ENCODE assay signal across 22 mouse cellular contexts in the genomic region with DNA sequence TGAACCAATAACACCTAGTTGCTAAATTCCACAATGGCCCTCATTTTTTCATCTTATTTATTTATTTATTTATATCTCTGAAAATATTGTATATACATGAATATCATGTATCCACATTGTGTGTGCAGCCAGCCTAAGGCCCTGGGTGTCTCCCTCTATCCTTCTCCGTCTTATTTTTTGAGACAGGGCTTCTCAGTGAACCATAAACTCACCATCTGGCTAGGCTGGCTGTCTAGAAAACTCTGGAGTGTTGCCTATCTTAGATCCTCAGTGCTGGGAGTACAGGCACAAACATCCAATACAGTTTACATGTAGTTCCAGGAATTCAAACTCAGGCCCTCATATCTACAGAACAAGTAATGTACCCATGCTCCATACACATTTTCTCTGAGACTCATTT.
DNase-seq lines count a peak whose midpoint lies in the region; ATAC-seq and TF ChIP-seq lines count a peak whose summit lies in the region.
"Had no signal": no experiment of that assay in that cellular context is flagged by ENCODE, and none has a peak within 500 bp of the region (broad histone marks: within the 10 kb centered on the region; RNA-seq: fewer than 3 reads in every experiment).

No protein-coding gene starts in this region.

- ATAC-seq in cerebellum, adult (ENCODE audit: insufficient number of reproducible peaks, low FRiP score, low TSS enrichment), result no peak
- no peak for ATAC-seq in hindbrain, postnatal 0 days
- ATAC-seq in hindbrain, embryonic 14.5 days (ENCODE audit: low FRiP score), result no peak
- no peak for ATAC-seq in midbrain, postnatal 0 days (ENCODE audit: low FRiP score)
- ATAC-seq in midbrain, embryonic 16.5 days, result no peak
- no peak for ATAC-seq in kidney, embryonic 16.5 days (ENCODE audit: low FRiP score, low TSS enrichment)
- ATAC-seq: forebrain, embryonic 14.5 days; forebrain, embryonic 16.5 days had no signal

- H3K4me2 ChIP-seq in hindbrain, postnatal 0 days (ENCODE audit: low read depth, low read length), result no peak overlapping the region
- no peak overlapping the region for H3K4me2 ChIP-seq in hindbrain, embryonic 14.5 days (replicated peaks)
- H3K4me2 ChIP-seq in midbrain, postnatal 0 days (ENCODE audit: low read depth, low read length, poor library complexity, severe bottlenecking), result no peak overlapping the region
- H3K4me2 ChIP-seq in midbrain, embryonic 16.5 days (ENCODE audit: low read length), result no peak overlapping the region
- H3K4me2 ChIP-seq in kidney, embryonic 16.5 days (replicated peaks; ENCODE audit: low read depth, low read length), result no peak overlapping the region
- H3K4me2 ChIP-seq: embryonic facial prominence, embryonic 13.5 days; embryonic facial prominence, embryonic 15.5 days; forebrain, embryonic 12.5 days had no signal

- no peak for TF ChIP-seq POLR2A in brain, embryonic 14.5 days (IDR thresholded peaks at IDR 0.05; ENCODE audit: borderline replicate concordance, extremely low read depth, insufficient read depth, insufficient read length, poor library complexity, severe bottlenecking)

- no peaks in the 10 kb centered on the region for H3K4me1 ChIP-seq in hindbrain, postnatal 0 days (ENCODE audit: insufficient read depth, low read length)
- H3K4me1 ChIP-seq in hindbrain, embryonic 14.5 days (replicated peaks; ENCODE audit: control insufficient read depth, insufficient read depth, low read length), result 0 out of 2 replicates have a peak, but pooled peaks cover 5% of the 10 kb centered on the region
- no peaks in the 10 kb centered on the region for H3K4me1 ChIP-seq in midbrain, postnatal 0 days (ENCODE audit: insufficient read depth, low read length)
- no peaks in the 10 kb centered on the region for H3K4me1 ChIP-seq in midbrain, embryonic 16.5 days (ENCODE audit: control insufficient read depth, insufficient read depth, low read length)
- H3K4me1 ChIP-seq in kidney, embryonic 16.5 days (ENCODE audit: insufficient read depth, low read length), result no peaks in the 10 kb centered on the region
- H3K4me1 ChIP-seq: embryonic facial prominence, embryonic 13.5 days; embryonic facial prominence, embryonic 15.5 days; forebrain, embryonic 10.5 days; forebrain, embryonic 12.5 days had no signal

- DNase-seq in cerebellum, postnatal 14 days, result peak; percentile 16 to 61
- peak; percentile 48 for DNase-seq in hindbrain, postnatal 0 days (ENCODE audit: low spot score)
- no peak for DNase-seq in hindbrain, embryonic 14.5 days (ENCODE audit: low spot score)
- DNase-seq in midbrain, postnatal 0 days (ENCODE audit: low spot score), result peak; percentile 24
- DNase-seq in brain, embryonic 14.5 days (ENCODE audit: low read depth), result peak; percentile 18
- DNase-seq: adrenal gland, adult 2 months; adrenal gland, postnatal 10 days; adrenal gland, postnatal 25 days; cerebellum, adult 11-12 months; cerebellum, adult 9-11 months; cerebellum, postnatal 36 days; embryo, embryonic 11 days had no signal

- no peak overlapping the region for H3K9ac ChIP-seq in hindbrain, postnatal 0 days (replicated peaks; ENCODE audit: low read length)
- H3K9ac ChIP-seq in hindbrain, embryonic 14.5 days, result no peak overlapping the region
- no peak overlapping the region for H3K9ac ChIP-seq in midbrain, postnatal 0 days (replicated peaks; ENCODE audit: low read length, poor library complexity, severe bottlenecking)
- H3K9ac ChIP-seq in midbrain, embryonic 16.5 days (ENCODE audit: low read depth, low read length), result no peak overlapping the region
- H3K9ac ChIP-seq in kidney, embryonic 16.5 days (replicated peaks; ENCODE audit: low read length), result no peak overlapping the region
- H3K9ac ChIP-seq: embryonic facial prominence, embryonic 13.5 days; embryonic facial prominence, embryonic 15.5 days; forebrain, embryonic 12.5 days had no signal

- H3K9me3 ChIP-seq in hindbrain, postnatal 0 days (ENCODE audit: low read length), result no peaks in the 10 kb centered on the region
- no peaks in the 10 kb centered on the region for H3K9me3 ChIP-seq in hindbrain, embryonic 14.5 days (ENCODE audit: control insufficient read depth, low read length)
- no peaks in the 10 kb centered on the region for H3K9me3 ChIP-seq in midbrain, postnatal 0 days (ENCODE audit: low read length)
- no peaks in the 10 kb centered on the region for H3K9me3 ChIP-seq in midbrain, embryonic 16.5 days (replicated peaks; ENCODE audit: control insufficient read depth, low read length, poor library complexity, severe bottlenecking)
- H3K9me3 ChIP-seq in kidney, embryonic 16.5 days (ENCODE audit: low read length), result no peaks in the 10 kb centered on the region
- H3K9me3 ChIP-seq: embryonic facial prominence, embryonic 13.5 days; embryonic facial prominence, embryonic 15.5 days; forebrain, embryonic 10.5 days; forebrain, embryonic 12.5 days had no signal

- H3K27ac ChIP-seq in hindbrain, postnatal 0 days, result no peak overlapping the region
- no peak overlapping the region for H3K27ac ChIP-seq in hindbrain, embryonic 14.5 days
- no peak overlapping the region for H3K27ac ChIP-seq in midbrain, postnatal 0 days (ENCODE audit: low read depth, low read length)
- H3K27ac ChIP-seq in midbrain, embryonic 16.5 days (ENCODE audit: low read length), result no peak overlapping the region
- no peak overlapping the region for H3K27ac ChIP-seq in kidney, embryonic 16.5 days (ENCODE audit: low read length)
- H3K27ac ChIP-seq: embryonic facial prominence, embryonic 13.5 days; embryonic facial prominence, embryonic 15.5 days; forebrain, embryonic 10.5 days; forebrain, embryonic 12.5 days had no signal

- WGBS in hindbrain, postnatal 0 days, result 65% methylated on average over 1 of the region's 1 CpGs
- 63% methylated on average over 1 of the region's 1 CpGs for WGBS in hindbrain, embryonic 14.5 days
- 98% methylated on average over 1 of the region's 1 CpGs for WGBS in midbrain, postnatal 0 days
- 74% methylated on average over 1 of the region's 1 CpGs for WGBS in midbrain, embryonic 16.5 days
- 92% methylated on average over 1 of the region's 1 CpGs for WGBS in kidney, embryonic 16.5 days

- no peaks in the 10 kb centered on the region for H3K27me3 ChIP-seq in hindbrain, postnatal 0 days (ENCODE audit: insufficient read depth, low read length)
- H3K27me3 ChIP-seq in hindbrain, embryonic 14.5 days (ENCODE audit: control insufficient read depth, insufficient read depth, low read length), result no peaks in the 10 kb centered on the region
- no peaks in the 10 kb centered on the region for H3K27me3 ChIP-seq in midbrain, postnatal 0 days (ENCODE audit: insufficient read depth, low read length)
- H3K27me3 ChIP-seq in midbrain, embryonic 16.5 days (ENCODE audit: control insufficient read depth, insufficient read depth, low read depth, low read length), result no peaks in the 10 kb centered on the region
- H3K27me3 ChIP-seq in kidney, embryonic 16.5 days (ENCODE audit: insufficient read depth, low read length), result no peaks in the 10 kb centered on the region
- H3K27me3 ChIP-seq: embryonic facial prominence, embryonic 13.5 days; embryonic facial prominence, embryonic 15.5 days; forebrain, embryonic 12.5 days had no signal

- H3K4me3 ChIP-seq in hindbrain, postnatal 0 days (ENCODE audit: low read length), result no peak overlapping the region
- no peak overlapping the region for H3K4me3 ChIP-seq in hindbrain, embryonic 14.5 days (replicated peaks; ENCODE audit: low read length)
- H3K4me3 ChIP-seq in midbrain, postnatal 0 days (ENCODE audit: low read depth, low read length), result no peak overlapping the region
- no peak overlapping the region for H3K4me3 ChIP-seq in midbrain, embryonic 16.5 days (ENCODE audit: low read depth, low read length)
- no peak overlapping the region for H3K4me3 ChIP-seq in kidney, embryonic 16.5 days (ENCODE audit: low read length)
- H3K4me3 ChIP-seq: embryonic facial prominence, embryonic 13.5 days; embryonic facial prominence, embryonic 15.5 days; erythroblast, embryonic 14.5 days; forebrain, embryonic 10.5 days; forebrain, embryonic 12.5 days had no signal

- no peaks in the 10 kb centered on the region for H3K36me3 ChIP-seq in hindbrain, postnatal 0 days (ENCODE audit: insufficient read depth, low read length)
- no peaks in the 10 kb centered on the region for H3K36me3 ChIP-seq in hindbrain, embryonic 14.5 days (replicated peaks; ENCODE audit: control insufficient read depth, insufficient read depth)
- no peaks in the 10 kb centered on the region for H3K36me3 ChIP-seq in midbrain, postnatal 0 days (ENCODE audit: insufficient read depth, low read length)
- H3K36me3 ChIP-seq in midbrain, embryonic 16.5 days (ENCODE audit: control insufficient read depth, insufficient read depth, low read length), result no peaks in the 10 kb centered on the region
- no peaks in the 10 kb centered on the region for H3K36me3 ChIP-seq in kidney, embryonic 16.5 days (ENCODE audit: insufficient read depth, low read length)
- H3K36me3 ChIP-seq: embryonic facial prominence, embryonic 13.5 days; embryonic facial prominence, embryonic 15.5 days; forebrain, embryonic 10.5 days; forebrain, embryonic 12.5 days had no signal

- no peak for TF ChIP-seq CTCF in hindbrain, postnatal 0 days (IDR thresholded peaks at IDR 0.05; ENCODE audit: low read depth)
- TF ChIP-seq CTCF in midbrain, postnatal 0 days (IDR thresholded peaks at IDR 0.05), result no peak
- TF ChIP-seq CTCF in brain, embryonic 14.5 days (IDR thresholded peaks at IDR 0.05; ENCODE audit: borderline replicate concordance, extremely low read depth, insufficient read depth, insufficient read length), result no peak
